Mouse (Mus musculus) heart, embryonic 12.5 days (tissue): Measurements from ENCODE around the gene Fastkd3. TPM values are rescaled to one million over a fixed set of nuclear protein-coding genes. Genes with fewer than 3 reads are reported as not detected.

Source experiments
- ATAC-seq: fragments of 200-750 bp; cut with Nextera tagmentation; 2 replicates; pipeline ENCODE4 v1.8.0; 2017; ENCODE audit warnings: moderate TSS enrichment, moderate library complexity; ENCODE audit not compliant: insufficient number of reproducible peaks, low FRiP score
- H3K27ac ChIP-seq: fragments of 300-500 bp; sonication (generic); 2 replicates; pipeline ENCODE4 v1.5.1; 2016; ENCODE audit warnings: mild to moderate bottlenecking, moderate library complexity; ENCODE audit not compliant: poor library complexity, severe bottlenecking
- H3K27me3 ChIP-seq: fragments of 300-500 bp; sonication (generic); replicated peaks from 2 replicates; pipeline ENCODE4 v1.6.1; 2016; ENCODE audit warnings: mild to moderate bottlenecking, moderate library complexity
- H3K36me3 ChIP-seq: fragments of 300-500 bp; sonication (generic); 2 replicates; pipeline ENCODE4 v1.6.1; 2016; ENCODE audit warnings: mild to moderate bottlenecking, moderate library complexity
- H3K4me1 ChIP-seq: fragments of 300-500 bp; sonication (generic); replicated peaks from 2 replicates; pipeline ENCODE4 v1.6.1; 2016; ENCODE audit warnings: mild to moderate bottlenecking
- H3K4me2 ChIP-seq: fragments of 300-500 bp; sonication (generic); 2 replicates; pipeline ENCODE4 v1.6.1; 2016; ENCODE audit warnings: mild to moderate bottlenecking, moderate library complexity
- H3K4me3 ChIP-seq: fragments of 300-500 bp; sonication (generic); 2 replicates; pipeline ENCODE4 v1.5.1; 2016; ENCODE audit warnings: mild to moderate bottlenecking
- H3K9ac ChIP-seq: fragments of 300-500 bp; sonication (generic); 2 replicates; pipeline ENCODE4 v1.6.1; 2016; ENCODE audit warnings: mild to moderate bottlenecking, moderate library complexity
- H3K9me3 ChIP-seq: fragments of 300-500 bp; sonication (generic); replicated peaks from 2 replicates; pipeline ENCODE4 v1.6.1; 2016; ENCODE audit warnings: mild to moderate bottlenecking, moderate library complexity
- whole genome bisulfite sequencing: fragments of 180-500 bp; shearing (Covaris S2); methylation state at CpG from one replicate; pipeline ENCODE4 v1.1.7; 2016; 5-methylcytosine and 5-hydroxymethylcytosine counted together
- polyA plus RNA-seq: library from polyadenylated mRNA; unstranded; fragments of >200 nt; fragmentation: Nextera tagmentation; extraction: Ambion mirVana; gene quantifications from 2 replicates; pipeline ENCODE4 v1.2.1, GENCODE M21; 2016

The Fastkd3 gene
- polyA plus RNA-seq, 1 experiment from 2014 or later = 20.9 TPM

DNA sequence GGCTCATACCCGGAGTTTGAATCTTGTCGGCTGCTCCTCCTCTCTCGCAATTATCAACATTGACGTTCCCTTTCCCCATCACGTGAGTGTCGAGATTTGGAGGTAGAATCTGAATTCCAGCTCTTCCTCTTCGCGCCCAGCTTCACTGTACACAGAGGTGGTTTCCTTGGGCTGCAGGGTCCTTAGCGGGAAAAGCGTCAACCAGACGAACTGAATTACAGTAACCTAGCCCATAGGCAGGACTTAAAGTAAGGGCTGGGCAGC is 415 bp downstream of the Fastkd3 start:
- Histone ChIP-seq H3K4me1 (peaks cover 7% of the 10 kb centered on the region), H3K4me2 (peak overlapping the region; percentile 97), H3K36me3 (peaks cover 57% of the 10 kb centered on the region), H3K9me3 (no peaks in the 10 kb centered on the region), H3K27ac (peak overlapping the region; percentile 76), H3K4me3 (peak overlapping the region; percentile 97), H3K27me3 (no peaks in the 10 kb centered on the region), H3K9ac (peak overlapping the region; percentile 92)
- ATAC-seq = no peak
- WGBS = under 1% methylated on average over 11 of the region's 11 CpGs

DNA sequence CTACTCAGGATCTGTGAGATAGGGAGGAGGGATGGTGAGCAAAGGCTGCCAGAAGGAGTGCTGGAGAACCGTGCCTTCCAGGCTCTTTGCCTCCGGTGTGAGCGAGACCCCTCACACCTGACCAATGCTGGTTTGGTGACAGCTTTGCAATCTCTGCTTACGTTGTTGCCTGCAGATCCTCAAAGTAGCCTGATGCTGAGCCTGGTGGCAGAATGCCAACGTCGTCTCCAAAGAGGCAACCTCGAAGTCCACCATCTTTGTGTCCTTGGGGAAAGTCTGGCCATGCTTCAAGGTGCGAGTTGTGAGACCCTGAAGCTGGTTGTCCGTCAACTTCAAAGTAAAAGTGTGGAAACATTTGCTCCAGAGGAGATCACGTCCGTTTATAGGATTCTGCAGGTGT is 1.9 kb downstream of the Fastkd3 start:
- no peak for ATAC-seq
- peaks cover 61% of the 10 kb centered on the region for H3K36me3 ChIP-seq

DNA sequence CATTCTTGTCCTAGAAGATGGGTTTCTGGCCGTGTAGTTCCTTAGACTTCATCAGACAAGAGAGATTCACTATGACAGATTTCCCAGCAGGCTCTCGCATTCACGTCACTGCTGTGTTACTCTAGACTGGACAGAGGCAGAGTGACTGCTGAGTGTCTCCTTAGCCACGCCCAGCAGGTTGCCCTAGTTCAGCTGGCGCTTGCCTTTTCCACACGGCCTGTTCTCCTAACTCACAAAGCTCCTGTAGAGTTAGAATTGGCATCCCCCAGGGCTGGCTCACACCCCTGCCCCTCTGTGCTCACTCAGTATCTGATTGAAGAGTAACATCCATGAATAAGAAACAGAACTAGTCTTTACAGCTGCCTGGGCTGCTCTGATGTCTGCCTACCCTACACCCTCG is 3.4 kb downstream of the Fastkd3 start:
- Histone ChIP-seq H3K9me3 (no peaks in the 10 kb centered on the region), H3K4me3 (no peak overlapping the region), H3K9ac (no peak overlapping the region), H3K36me3 (peaks cover 65% of the 10 kb centered on the region), H3K27ac (no peak overlapping the region), H3K4me2 (no peak overlapping the region), H3K4me1 (peaks cover 7% of the 10 kb centered on the region), H3K27me3 (no peaks in the 10 kb centered on the region)
- no peak for ATAC-seq
- WGBS = 86% methylated on average over 7 of the region's 7 CpGs

More for the DNA sequence above, 1.9 kb downstream of the Fastkd3 start:
- Histone ChIP-seq H3K27ac (no peak overlapping the region), H3K9me3 (no peaks in the 10 kb centered on the region), H3K4me3 (no peak overlapping the region), H3K9ac (no peak overlapping the region), H3K27me3 (no peaks in the 10 kb centered on the region), H3K4me1 (peaks cover 7% of the 10 kb centered on the region), H3K4me2 (no peak overlapping the region)
- 91% methylated on average over 11 of the region's 11 CpGs for WGBS

DNA sequence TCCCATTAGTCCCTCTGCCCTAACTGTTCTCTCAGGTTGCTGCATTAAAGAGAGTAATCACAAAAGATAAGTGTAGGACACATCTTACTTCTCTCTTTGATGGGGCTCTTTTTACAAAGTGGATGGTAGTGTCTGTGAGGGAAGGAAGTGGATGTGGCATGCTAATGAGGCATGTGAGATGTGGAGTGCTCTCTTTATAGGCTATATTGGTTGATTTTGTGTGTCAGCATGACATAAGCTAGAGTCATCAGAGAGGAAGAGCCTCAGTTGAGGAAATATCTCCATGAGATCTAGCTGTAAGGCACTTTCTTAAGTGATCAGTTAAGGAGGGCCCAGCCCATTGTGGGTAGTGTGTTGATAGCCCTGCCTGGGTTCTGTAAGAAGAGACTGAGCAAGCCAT is 6.3 kb downstream of the Fastkd3 start:
- 0 out of 2 replicates have a peak, but pooled peaks cover 4% of the 10 kb centered on the region for H3K9me3 ChIP-seq
- no peak overlapping the region for H3K27ac ChIP-seq

DNA sequence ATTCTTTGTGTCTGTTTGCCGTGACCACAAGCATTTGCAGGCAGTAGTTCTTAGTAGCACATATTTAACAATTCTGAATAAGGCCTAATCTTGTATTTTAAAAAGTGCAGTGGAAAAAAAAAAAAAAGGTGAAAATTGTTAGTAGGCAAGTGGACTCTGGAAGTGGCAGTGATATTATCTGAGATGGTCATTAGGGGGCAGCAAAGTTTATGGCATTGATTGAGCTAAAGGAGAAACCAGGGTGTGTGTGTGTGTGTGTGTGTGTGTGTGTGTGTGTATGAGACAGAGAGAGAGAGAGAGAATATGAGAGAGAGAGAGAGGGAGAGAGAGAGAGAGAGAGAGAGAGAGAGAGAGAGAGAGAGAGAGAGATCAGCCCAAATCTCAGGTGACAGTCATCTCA is 11.8 kb downstream of the Fastkd3 start:
- H3K4me2 ChIP-seq = no peak overlapping the region
- peaks cover 48% of the 10 kb centered on the region for H3K36me3 ChIP-seq
- no peak overlapping the region for H3K9ac ChIP-seq
- peaks cover 13% of the 10 kb centered on the region for H3K27me3 ChIP-seq
- 0 out of 2 replicates have a peak, but pooled peaks cover 7% of the 10 kb centered on the region for H3K9me3 ChIP-seq
- H3K4me1 ChIP-seq = 0 out of 2 replicates have a peak, but pooled peaks cover 3% of the 10 kb centered on the region
- ATAC-seq = no peak
- no peak overlapping the region for H3K4me3 ChIP-seq
- WGBS = 85% methylated on average over 1 of the region's 1 CpGs
- H3K27ac ChIP-seq = no peak overlapping the region

More for the DNA sequence above, 6.3 kb downstream of the Fastkd3 start:
- Histone ChIP-seq H3K4me3 (no peak overlapping the region), H3K36me3 (peaks cover 89% of the 10 kb centered on the region), H3K4me1 (no peaks in the 10 kb centered on the region; the same call in 1 of the 2 replicates), H3K27me3 (no peaks in the 10 kb centered on the region), H3K4me2 (no peak overlapping the region), H3K9ac (no peak overlapping the region)
- no peak for ATAC-seq

DNA sequence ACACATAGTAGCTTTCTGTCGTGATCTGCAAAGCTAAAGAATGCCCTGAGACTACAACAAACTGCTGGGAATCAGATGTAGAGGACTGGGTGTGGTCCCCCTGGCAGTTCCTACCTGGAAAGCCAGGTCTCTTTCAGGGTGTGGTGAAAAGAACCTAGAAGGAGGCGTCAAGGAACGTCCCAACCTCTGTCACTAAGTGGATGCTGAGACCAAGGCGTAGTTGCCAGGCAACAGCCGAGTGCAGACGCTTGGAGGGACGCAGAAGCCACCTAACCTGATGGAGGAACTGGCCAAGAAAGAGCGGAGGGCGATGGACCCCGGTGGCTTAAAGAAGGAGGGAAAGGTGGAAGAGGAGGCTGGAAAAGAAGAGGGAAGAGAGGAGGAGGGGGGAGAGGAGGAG is 15.2 kb downstream of the Fastkd3 start, which contains the start of gene 1700001L19Rik:
Gene 1700001L19Rik (plus strand): TSS at position 223 of the 400 bp plus-strand sequence.
- Histone ChIP-seq H3K4me3 (no peak within 1 kb of the TSS), H3K9me3 (0 out of 2 replicates have a peak, but pooled peaks cover 7% of the 10 kb centered on the region), H3K36me3 (peaks cover 16% of the 10 kb centered on the region), H3K4me1 (peaks cover 11% of the 10 kb centered on the region), H3K27ac (no peak within 1 kb of the TSS), H3K9ac (no peak within 1 kb of the TSS), H3K27me3 (peaks cover 13% of the 10 kb centered on the region), H3K4me2 (peak within 1 kb of the TSS; percentile 44)
- ATAC-seq = no peak
- WGBS = 12% methylated on average over 10 of the region's 10 CpGs

DNA sequence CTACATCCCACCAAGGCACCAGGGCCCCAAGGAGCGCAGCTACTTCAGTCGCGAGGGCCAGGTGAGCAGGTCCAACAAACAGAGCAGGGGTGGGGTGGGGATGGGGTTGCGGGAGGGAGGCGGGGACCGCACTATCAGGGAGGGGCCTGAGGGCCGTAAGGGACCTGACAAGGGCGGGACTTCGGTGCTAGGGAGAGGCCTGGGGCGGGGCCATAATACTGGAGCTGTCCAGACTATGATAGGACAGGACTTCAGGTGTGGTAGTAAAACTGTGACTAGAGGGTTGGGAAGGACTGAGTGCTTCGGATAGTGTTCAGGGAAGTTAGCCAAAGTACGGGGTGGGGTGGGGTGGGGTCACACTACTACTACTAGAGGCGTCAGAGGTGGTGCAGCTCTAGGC is 15.6 kb downstream of the Fastkd3 start:
- Histone ChIP-seq H3K4me3 (no peak overlapping the region), H3K9me3 (0 out of 2 replicates have a peak, but pooled peaks cover 4% of the 10 kb centered on the region), H3K4me2 (peak overlapping the region; percentile 44), H3K27ac (no peak overlapping the region), H3K9ac (no peak overlapping the region), H3K4me1 (peaks cover 11% of the 10 kb centered on the region), H3K27me3 (peaks cover 13% of the 10 kb centered on the region), H3K36me3 (peaks cover 11% of the 10 kb centered on the region)
- 15% methylated on average over 13 of the region's 13 CpGs for WGBS
- peak; percentile 75 for ATAC-seq

DNA sequence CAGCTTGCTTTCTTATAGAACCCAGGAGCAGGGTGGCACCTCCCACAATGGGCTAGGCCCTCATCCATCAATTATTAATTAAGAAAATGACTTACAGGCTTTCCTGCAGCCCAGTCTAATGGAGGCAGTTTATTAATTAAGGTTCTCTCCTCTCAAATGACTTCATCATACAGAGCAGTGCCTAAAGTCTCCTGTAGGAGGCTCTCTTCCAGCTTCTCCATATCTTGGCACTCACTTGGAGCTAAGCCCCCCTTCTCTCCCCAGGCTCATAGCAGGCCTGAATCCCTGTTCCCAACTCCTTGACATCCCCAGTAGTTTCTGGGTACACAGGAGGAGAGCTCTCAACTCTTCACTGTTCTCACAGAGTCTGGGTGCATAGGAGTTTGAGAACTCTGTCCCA is 16.9 kb downstream of the Fastkd3 start:
- Histone ChIP-seq H3K4me2 (no peak overlapping the region), H3K27ac (no peak overlapping the region), H3K4me3 (no peak overlapping the region), H3K27me3 (peaks cover 13% of the 10 kb centered on the region), H3K4me1 (peaks cover 11% of the 10 kb centered on the region), H3K36me3 (peaks cover 8% of the 10 kb centered on the region), H3K9ac (no peak overlapping the region), H3K9me3 (0 out of 2 replicates have a peak, but pooled peaks cover 3% of the 10 kb centered on the region)
- no peak for ATAC-seq

DNA sequence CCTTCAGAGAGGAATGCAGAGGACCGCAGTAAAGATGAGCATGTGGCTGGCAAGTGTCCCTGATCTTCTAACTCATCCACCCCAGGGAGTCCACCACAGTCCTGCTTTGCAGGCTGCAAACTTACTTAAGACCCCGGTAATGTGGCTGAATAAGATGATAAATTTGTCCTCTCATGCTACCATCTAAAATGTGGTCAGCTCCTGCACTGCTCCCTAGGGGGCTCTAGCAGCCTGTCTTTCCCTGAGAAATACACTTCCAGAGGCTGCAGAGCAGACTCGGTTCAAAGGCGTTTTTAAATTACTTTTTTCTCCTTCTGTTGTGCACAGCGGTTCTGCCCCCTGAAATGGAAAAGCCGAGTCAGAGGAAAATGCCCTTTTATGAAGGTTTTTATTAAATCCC is 19.1 kb downstream of the Fastkd3 start:
- ATAC-seq = 0 out of 2 replicates have a peak, but pooled peaks have one; percentile 23
- Histone ChIP-seq H3K9ac (no peak overlapping the region), H3K9me3 (no peaks in the 10 kb centered on the region), H3K36me3 (no peaks in the 10 kb centered on the region), H3K27ac (no peak overlapping the region), H3K4me2 (no peak overlapping the region), H3K27me3 (peaks cover 13% of the 10 kb centered on the region), H3K4me3 (no peak overlapping the region), H3K4me1 (peaks cover 17% of the 10 kb centered on the region)
- 22% methylated on average over 6 of the region's 6 CpGs for WGBS

DNA sequence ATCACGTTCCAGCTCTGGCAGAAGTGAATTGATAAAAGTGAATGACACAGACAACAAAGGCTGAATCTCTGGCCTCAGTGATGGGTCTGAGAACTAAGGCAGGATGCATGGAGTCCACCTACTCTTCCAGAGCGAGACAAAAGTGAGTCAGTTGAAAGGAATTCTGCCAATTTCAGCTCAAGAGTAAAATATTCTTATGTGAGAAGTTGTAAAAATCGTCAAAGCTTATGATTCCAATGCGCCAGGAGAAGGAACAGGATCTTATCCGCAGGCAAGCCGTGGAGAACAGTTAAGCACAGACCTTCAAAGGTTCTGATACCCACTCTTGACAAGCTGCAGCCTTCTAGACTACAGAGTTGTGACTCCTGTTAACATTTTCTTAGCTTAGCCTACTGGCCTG is 21.1 kb downstream of the Fastkd3 start:
- Histone ChIP-seq H3K4me3 (no peak overlapping the region), H3K9me3 (no peaks in the 10 kb centered on the region), H3K27me3 (no peaks in the 10 kb centered on the region; the same call in 1 of the 2 replicates), H3K36me3 (no peaks in the 10 kb centered on the region), H3K9ac (no peak overlapping the region), H3K4me2 (no peak overlapping the region), H3K4me1 (peaks cover 19% of the 10 kb centered on the region), H3K27ac (no peak overlapping the region)
- no peak for ATAC-seq
- 62% methylated on average over 6 of the region's 6 CpGs for WGBS

DNA sequence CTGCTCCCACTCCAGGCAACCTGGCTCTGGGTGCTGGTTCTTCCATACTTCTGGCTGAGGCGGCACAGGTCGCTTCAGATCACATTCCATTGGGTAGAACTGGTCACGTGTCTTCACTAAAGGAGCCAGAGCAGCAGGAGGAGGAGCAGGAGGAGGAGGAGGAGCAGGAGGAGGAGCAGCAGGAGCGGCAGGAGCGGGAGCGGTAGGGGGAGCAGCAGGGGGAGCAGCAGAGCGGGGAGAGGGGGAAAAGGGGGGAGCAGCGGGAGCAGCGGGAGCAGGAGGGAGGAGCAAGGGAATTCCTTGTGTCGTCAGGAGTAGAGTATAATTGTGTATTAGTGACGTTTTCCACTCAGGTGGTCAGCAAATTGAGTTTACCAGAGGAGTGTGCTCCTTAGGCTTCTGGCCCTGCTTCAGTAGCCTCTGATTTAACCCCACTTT is 23.7 kb downstream of the Fastkd3 start:
- Histone ChIP-seq H3K4me1 (peaks cover 21% of the 10 kb centered on the region), H3K9me3 (no peaks in the 10 kb centered on the region), H3K36me3 (no peaks in the 10 kb centered on the region), H3K4me3 (peak overlapping the region; percentile 38), H3K27ac (no peak overlapping the region), H3K9ac (peak overlapping the region; percentile 2; the same call in 1 of the 2 replicates), H3K4me2 (peak overlapping the region; percentile 66), H3K27me3 (no peaks in the 10 kb centered on the region)
- ATAC-seq = peak; percentile 73
- 4% methylated on average over 9 of the region's 11 CpGs for WGBS
